Mouse (Mus musculus) ovary, postnatal 10 days (tissue): Measurements from ENCODE around the gene Mocs2.

Experiments
- DNase-seq: peaks from one replicate; pipeline ENCODE4 v3.0.0; 2022; ENCODE audit warnings: low spot score

Mocs2 gene

GRCm38 (mm10) chr13:114854023-114854422 lies 36.0 kb downstream of the Mocs2 start:
- no peak for DNase-seq

GRCm38 (mm10) chr13:114854428-114854827 lies 36.4 kb downstream of the Mocs2 start:
- no peak for DNase-seq

GRCm38 (mm10) chr13:114855573-114856268 lies 37.7 kb downstream of the Mocs2 start:
- DNase-seq: no peak

DNA sequence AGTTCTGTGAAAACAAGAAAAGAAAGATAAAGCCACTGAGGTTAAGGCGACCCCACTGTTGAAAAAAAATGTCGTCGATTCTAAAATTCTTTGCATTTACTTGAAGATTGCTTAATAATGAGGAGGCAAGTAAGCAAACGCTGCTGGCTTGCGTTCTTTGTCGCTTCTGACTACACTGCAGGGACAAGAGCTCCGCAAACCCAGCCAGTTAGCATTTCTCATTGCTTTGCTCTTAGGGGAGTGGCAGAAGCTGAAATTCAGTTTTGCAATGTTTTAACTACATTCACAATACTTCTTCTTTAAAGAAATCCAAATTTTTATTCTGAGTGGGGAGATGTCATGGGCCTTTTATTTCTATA lies 38.2 kb downstream of the Mocs2 start:
- DNase-seq: no peak

DNA sequence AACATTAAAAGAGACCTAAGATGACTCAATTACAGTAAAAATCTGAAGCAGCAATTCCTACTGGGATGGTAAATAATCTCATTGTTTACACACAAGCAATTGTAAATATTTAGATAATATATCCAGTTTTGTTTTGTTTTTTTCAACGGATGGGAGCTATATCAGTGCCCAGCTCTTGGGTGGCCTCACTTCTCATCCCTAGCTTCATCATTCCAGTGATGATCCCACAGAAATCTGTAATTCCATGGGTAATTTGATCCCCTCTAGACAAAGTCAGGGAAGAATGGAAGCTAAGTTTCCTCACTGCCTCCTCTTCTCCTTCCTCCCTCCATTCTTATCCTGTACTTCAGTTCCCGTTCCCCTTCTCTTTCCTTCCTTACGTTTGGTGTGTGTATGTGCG lies 39.5 kb downstream of the Mocs2 start:
- no peak for DNase-seq

DNA sequence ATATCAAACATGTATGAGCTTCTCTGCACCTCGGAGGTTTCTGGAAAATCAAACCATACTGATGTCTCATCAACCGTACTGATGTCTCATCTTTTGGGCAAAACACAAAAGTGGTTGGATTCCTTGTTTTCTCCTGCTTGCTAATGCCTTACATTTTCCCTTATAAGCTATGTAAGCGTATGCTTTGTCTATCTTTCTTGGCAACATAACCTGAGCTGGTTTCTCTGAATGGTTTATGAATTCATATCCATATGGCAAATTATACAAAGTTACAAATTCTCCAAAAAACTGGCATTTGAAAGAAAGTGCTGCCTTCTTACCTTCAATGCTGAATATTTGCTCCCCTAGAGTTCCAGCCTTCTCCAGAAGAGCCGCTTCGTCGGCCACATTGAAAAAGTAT lies 56.7 kb downstream of the Mocs2 start:
- no peak for DNase-seq

DNA sequence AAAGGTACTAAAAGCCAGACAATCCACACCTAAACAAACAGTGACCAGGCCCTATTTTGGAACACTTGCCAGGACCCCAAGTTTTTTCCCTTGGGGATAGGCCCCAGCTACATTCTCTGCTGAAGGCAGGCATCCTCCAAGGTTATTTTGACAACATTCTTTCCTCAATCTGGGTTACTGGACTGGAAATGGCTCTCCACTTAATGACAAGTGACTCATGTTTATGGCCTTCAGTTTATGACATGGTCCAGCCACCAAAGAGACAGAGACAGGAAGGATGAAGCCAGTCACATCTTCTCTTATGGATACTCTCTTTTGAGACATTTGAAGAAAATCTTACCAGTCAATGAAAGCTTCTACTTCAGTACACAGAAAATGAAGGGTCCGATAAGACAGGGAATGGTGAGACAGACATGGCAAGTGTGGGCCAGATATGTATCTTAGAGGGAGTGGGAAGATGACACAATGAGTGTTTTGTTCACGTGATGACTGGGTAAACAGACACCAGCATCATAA lies 58.0 kb downstream of the Mocs2 start:
- no peak for DNase-seq

- DNase-seq: no peak
Measured at GRCm38 (mm10) chr13:114878667-114879066, 60.6 kb downstream of the Mocs2 start.
